Mouse (Mus musculus): Measurements from ENCODE around the gene D10Jhu81e. TPM values are rescaled to one million over a fixed set of nuclear protein-coding genes. Genes with fewer than 3 reads are reported as not detected.

Gene D10Jhu81e
- polyA plus RNA-seq, 1 experiment from 2014 or later = 22.7 TPM

Other genes with a start within 250 kb of the D10Jhu81e start
- gene Trpm2, start 199.2 kb downstream of the D10Jhu81e start, polyA plus RNA-seq (2014; fragmentation: Nextera tagmentation; extraction: Ambion mirVana) = 0.43 and 0.86 TPM in 2 replicates
- 25.8 and 27.9 TPM in 2 replicates for gene 1810043G02Rik, start 191.3 kb downstream of the D10Jhu81e start, polyA plus RNA-seq (2014; fragmentation: Nextera tagmentation; extraction: Ambion mirVana)
- 108 and 129 TPM in 2 replicates for gene Pfkl, start 159.7 kb downstream of the D10Jhu81e start, polyA plus RNA-seq (2014; fragmentation: Nextera tagmentation; extraction: Ambion mirVana)
- 0.20 TPM in 1 of 2 replicates, not detected in the other for gene Dnmt3l, start 127.8 kb downstream of the D10Jhu81e start, polyA plus RNA-seq (2014; fragmentation: Nextera tagmentation; extraction: Ambion mirVana)
- gene Aire, start 126.2 kb downstream of the D10Jhu81e start, polyA plus RNA-seq (2014; fragmentation: Nextera tagmentation; extraction: Ambion mirVana) = 0.11 TPM in 1 of 2 replicates, not detected in the other
- 2.1 and 2.4 TPM in 2 replicates for gene Icosl, start 100.5 kb downstream of the D10Jhu81e start, polyA plus RNA-seq (2014; fragmentation: Nextera tagmentation; extraction: Ambion mirVana)
- 20.0 and 21.6 TPM in 2 replicates for gene Pwp2, start 15.4 kb upstream of the D10Jhu81e start, polyA plus RNA-seq (2014; fragmentation: Nextera tagmentation; extraction: Ambion mirVana)
- gene Trappc10, start 74.9 kb upstream of the D10Jhu81e start, polyA plus RNA-seq (2014; fragmentation: Nextera tagmentation; extraction: Ambion mirVana) = 14.7 and 16.1 TPM in 2 replicates
- 32.8 and 34.1 TPM in 2 replicates for gene Agpat3, start 182.7 kb upstream of the D10Jhu81e start, polyA plus RNA-seq (2014; fragmentation: Nextera tagmentation; extraction: Ambion mirVana)
- gene Rrp1, start 243.3 kb upstream of the D10Jhu81e start, polyA plus RNA-seq (2014; fragmentation: Nextera tagmentation; extraction: Ambion mirVana) = 225 and 243 TPM in 2 replicates